Mouse (Mus musculus): ENCODE data around the gene Akirin2. TPM values are rescaled to one million over a fixed set of nuclear protein-coding genes. Genes with fewer than 3 reads are reported as not detected.
A peak's percentile ranks its signal among the peaks of the same experiment; 100 is the strongest.

Akirin2 gene
- polyA plus RNA-seq, 1 experiment: 15.9 TPM

DNA sequence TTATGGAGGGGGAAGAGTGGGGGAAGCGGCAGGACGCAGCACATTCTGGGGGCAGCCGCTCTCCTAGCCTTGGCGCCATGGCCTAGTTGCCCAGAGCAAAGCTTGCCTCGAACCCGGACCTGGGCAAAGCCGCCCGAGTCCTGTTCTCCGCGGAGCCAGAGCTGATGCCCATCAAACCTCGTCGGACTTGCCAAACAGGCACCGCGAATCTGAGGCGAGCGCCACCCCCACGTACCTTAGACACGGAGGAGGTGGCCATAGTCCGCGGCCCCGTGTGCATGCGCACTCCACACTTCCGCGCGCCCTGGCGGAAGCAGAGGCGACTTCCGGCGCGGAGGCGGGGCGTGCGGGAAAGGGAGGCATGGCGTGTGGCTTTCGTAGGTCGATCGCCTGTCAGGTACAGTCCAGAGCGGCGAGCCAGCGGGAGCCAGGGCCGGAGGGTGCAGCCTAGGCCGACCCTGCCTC, 63.9 kb downstream of the Akirin2 start, which contains the start of the genes Orc3 and Rars2:
Gene Orc3, minus strand, starts transcription at position 315 of the 465 bp plus-strand sequence.
Gene Rars2, plus strand, starts transcription at position 328 of the 465 bp plus-strand sequence.
- DNase-seq (ENCODE audit: low read depth in 1 of 2, low spot score in 2 of 2): peak; percentile 78 to 90

DNA sequence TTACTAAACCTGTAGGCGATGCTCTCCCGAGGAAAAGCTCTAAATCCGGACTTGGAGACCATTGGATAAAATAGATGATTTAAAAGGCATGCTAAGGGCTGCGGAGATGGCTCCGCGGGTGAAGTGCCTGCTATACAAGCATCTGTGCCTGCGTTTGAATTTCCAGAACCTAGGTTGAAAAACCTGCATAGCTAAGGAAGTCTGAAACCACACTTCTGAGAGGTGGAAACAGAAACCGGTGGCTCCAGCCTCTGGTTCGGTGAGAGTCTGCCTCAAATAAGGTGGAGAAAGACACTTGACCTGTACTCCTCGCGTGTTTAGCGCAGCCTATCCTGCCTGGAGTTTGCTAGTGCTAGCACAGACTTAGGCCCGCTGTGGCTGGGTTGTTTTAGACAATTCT, 64.6 kb downstream of the Akirin2 start:
- Histone ChIP-seq H3K4me1 (ENCODE audit: control insufficient read depth, insufficient read depth, insufficient read length) (peaks cover 7% of the 10 kb centered on the region; the same call in 1 of the 2 replicates), H3K36me3 (ENCODE audit: control insufficient read depth, insufficient read depth, low read length) (peaks cover 1% of the 10 kb centered on the region; the same call in 1 of the 2 replicates), H3K4me3 (ENCODE audit: extremely low read depth, insufficient read depth, insufficient read length) (peak overlapping the region; percentile 96), H3K27ac (ENCODE audit: insufficient read depth, low read length) (no peak overlapping the region), H3K27me3 (ENCODE audit: control insufficient read depth, insufficient read depth, low read length) (no peaks in the 10 kb centered on the region)
- TF ChIP-seq POLR2A (IDR thresholded peaks at IDR 0.05; ENCODE audit: low read depth, low read length): no peak
- TF ChIP-seq CTCF (IDR thresholded peaks at IDR 0.05; ENCODE audit: extremely low read depth, insufficient read depth, insufficient read length, insufficient replicate concordance): no peak
- DNase-seq (ENCODE audit: low read depth in 1 of 2, low spot score in 2 of 2): no peak
- WGBS: 1% methylated on average over 13 of the region's 13 CpGs

More for the DNA sequence above, 63.9 kb downstream of the Akirin2 start, which contains the start of the genes Orc3 and Rars2:
- WGBS: under 1% methylated on average over 42 of the region's 42 CpGs
- H3K27ac ChIP-seq (ENCODE audit: insufficient read depth, low read length): peak within 1 kb of the TSS; percentile 67
- peaks cover 7% of the 10 kb centered on the region; the same call in 1 of the 2 replicates for H3K4me1 ChIP-seq (ENCODE audit: control insufficient read depth, insufficient read depth, insufficient read length)
- peaks cover 1% of the 10 kb centered on the region; the same call in 1 of the 2 replicates for H3K36me3 ChIP-seq (ENCODE audit: control insufficient read depth, insufficient read depth, low read length)
- H3K27me3 ChIP-seq (ENCODE audit: control insufficient read depth, insufficient read depth, low read length): no peaks in the 10 kb centered on the region
- H3K4me3 ChIP-seq (ENCODE audit: extremely low read depth, insufficient read depth, insufficient read length): peak within 1 kb of the TSS; percentile 96
- TF ChIP-seq POLR2A (IDR thresholded peaks at IDR 0.05; ENCODE audit: low read depth, low read length): peak; percentile 86
- no peak for TF ChIP-seq CTCF (IDR thresholded peaks at IDR 0.05; ENCODE audit: extremely low read depth, insufficient read depth, insufficient read length, insufficient replicate concordance)

DNA sequence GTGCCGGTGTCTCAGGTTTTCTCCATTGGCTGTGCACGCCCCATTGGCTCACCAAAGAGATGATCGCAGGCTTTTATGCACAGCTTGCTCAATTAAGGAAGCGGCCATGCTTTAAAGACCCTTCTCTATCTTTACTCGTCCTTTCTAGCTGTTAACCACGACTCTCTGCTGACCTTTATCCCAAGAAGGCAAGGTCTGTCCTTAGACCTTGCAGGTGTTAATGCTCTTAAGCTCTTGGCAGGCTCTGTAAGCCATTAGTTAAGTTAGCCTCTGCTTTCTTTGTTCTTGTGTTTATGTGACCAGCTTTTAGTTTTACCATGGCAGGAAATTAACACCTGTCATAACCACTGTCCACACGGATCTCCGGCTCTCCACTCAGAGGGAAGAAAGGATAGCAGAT, 65.4 kb downstream of the Akirin2 start:
- H3K4me1 ChIP-seq (ENCODE audit: control insufficient read depth, insufficient read depth, insufficient read length): peaks cover 7% of the 10 kb centered on the region; the same call in 1 of the 2 replicates
- 82% methylated on average over 8 of the region's 8 CpGs for WGBS
- H3K27ac ChIP-seq (ENCODE audit: insufficient read depth, low read length): no peak overlapping the region
- H3K4me3 ChIP-seq (ENCODE audit: extremely low read depth, insufficient read depth, insufficient read length): no peak overlapping the region
- no peaks in the 10 kb centered on the region for H3K27me3 ChIP-seq (ENCODE audit: control insufficient read depth, insufficient read depth, low read length)
- H3K36me3 ChIP-seq (ENCODE audit: control insufficient read depth, insufficient read depth, low read length): peaks cover 1% of the 10 kb centered on the region; the same call in 1 of the 2 replicates
- TF ChIP-seq CTCF (IDR thresholded peaks at IDR 0.05; ENCODE audit: extremely low read depth, insufficient read depth, insufficient read length, insufficient replicate concordance) (no peak), POLR2A (IDR thresholded peaks at IDR 0.05; ENCODE audit: low read depth, low read length) (no peak)
- DNase-seq (ENCODE audit: low read depth in 1 of 2, low spot score in 2 of 2): no peak

Other genes starting within 250 kb of the Akirin2 start
- 9.2 and 11.5 TPM in 2 replicates for gene Orc3, start 64.0 kb downstream of the Akirin2 start, polyA plus RNA-seq (2012; rRNA removed)
- 4.8 and 5.1 TPM in 2 replicates for gene Rars2, start 64.0 kb downstream of the Akirin2 start, polyA plus RNA-seq (2012; rRNA removed)
- gene Slc35a1, start 136.5 kb downstream of the Akirin2 start, polyA plus RNA-seq (2012; rRNA removed): 4.8 and 5.5 TPM in 2 replicates
- not detected in 2 replicates for gene Cfap206, start 179.3 kb downstream of the Akirin2 start, polyA plus RNA-seq (2012; rRNA removed)
- not detected in 2 replicates for gene Gm136, start 205.3 kb downstream of the Akirin2 start, polyA plus RNA-seq (2012; rRNA removed)
- 1.0 and 1.1 TPM in 2 replicates for gene Smim8, start 227.5 kb downstream of the Akirin2 start, polyA plus RNA-seq (2012; rRNA removed)

Measured in spleen, adult 2 months (tissue).